Mouse (Mus musculus) hindbrain, embryonic 10.5 days (tissue): ENCODE measurements around the gene Snrk. TPM values are rescaled to one million over a fixed set of nuclear protein-coding genes. Genes with fewer than 3 reads are reported as not detected.

Source experiments
- DNase-seq: peaks from one replicate; pipeline ENCODE4 v3.0.0-alpha.2; 2017; ENCODE audit warnings: low spot score
- H3K27ac ChIP-seq: fragments of 300-500 bp; sonication (generic); 2 replicates; pipeline ENCODE4 v1.5.1; 2016; ENCODE audit warnings: mild to moderate bottlenecking, moderate library complexity
- H3K27me3 ChIP-seq: fragments of 300-500 bp; sonication (generic); 2 replicates; pipeline ENCODE4 v1.6.1; 2016; ENCODE audit warnings: mild to moderate bottlenecking; ENCODE audit not compliant: poor library complexity, insufficient read depth, severe bottlenecking
- H3K36me3 ChIP-seq: fragments of 300-500 bp; sonication (generic); 2 replicates; pipeline ENCODE4 v1.6.1; 2016; ENCODE audit warnings: mild to moderate bottlenecking, moderate library complexity
- H3K4me1 ChIP-seq: fragments of 300-500 bp; sonication (generic); replicated peaks from 2 replicates; pipeline ENCODE4 v1.6.1; 2016; ENCODE audit warnings: mild to moderate bottlenecking
- H3K4me3 ChIP-seq: fragments of 300-500 bp; sonication (generic); 2 replicates; pipeline ENCODE4 v1.5.1; 2016; ENCODE audit warnings: mild to moderate bottlenecking, moderate library complexity
- H3K9me3 ChIP-seq: fragments of 300-500 bp; sonication (generic); 2 replicates; pipeline ENCODE4 v1.6.1; 2016; ENCODE audit warnings: mild to moderate bottlenecking, moderate library complexity
- WGBS: fragments of 180-500 bp; shearing (Covaris S2); methylation state at CpG from one replicate; pipeline ENCODE4 v1.1.7; 2016; 5-methylcytosine and 5-hydroxymethylcytosine counted together
- polyA plus RNA-seq: library from polyadenylated mRNA; unstranded; fragments of >200 nt; fragmentation: Nextera tagmentation; extraction: Ambion mirVana; gene quantifications from 2 replicates; pipeline ENCODE4 v1.2.1, GENCODE M21; 2016

The Snrk gene
- polyA plus RNA-seq, 1 experiment from 2014 or later = 32.3 TPM

- Histone ChIP-seq H3K9me3 (no peaks in the 10 kb centered on the region), H3K27ac (no peak overlapping the region), H3K27me3 (no peaks in the 10 kb centered on the region), H3K4me1 (peaks cover 6% of the 10 kb centered on the region), H3K36me3 (no peaks in the 10 kb centered on the region), H3K4me3 (no peak overlapping the region)
- DNase-seq = no peak
- WGBS = 67% methylated on average over 5 of the region's 5 CpGs
These were observed 25.3 kb upstream of the Snrk start for GRCm38 (mm10) chr9:122091782-122092228.

- 81% methylated on average over 1 of the region's 1 CpGs for WGBS
- Histone ChIP-seq H3K36me3 (no peaks in the 10 kb centered on the region), H3K9me3 (no peaks in the 10 kb centered on the region), H3K27me3 (no peaks in the 10 kb centered on the region), H3K4me1 (no peaks in the 10 kb centered on the region), H3K27ac (no peak overlapping the region), H3K4me3 (no peak overlapping the region)
- no peak for DNase-seq
These were observed 22.9 kb upstream of the Snrk start for GRCm38 (mm10) chr9:122094171-122094570.

GRCm38 (mm10) chr9:122096822-122097511, 20.1 kb upstream of the Snrk start:
- Histone ChIP-seq H3K9me3 (no peaks in the 10 kb centered on the region), H3K27me3 (no peaks in the 10 kb centered on the region), H3K36me3 (no peaks in the 10 kb centered on the region), H3K27ac (no peak overlapping the region), H3K4me1 (no peaks in the 10 kb centered on the region), H3K4me3 (no peak overlapping the region)
- WGBS = 93% methylated on average over 5 of the region's 5 CpGs
- no peak for DNase-seq

GRCm38 (mm10) chr9:122097535-122097934, 19.5 kb upstream of the Snrk start:
- WGBS = 75% methylated on average over 6 of the region's 6 CpGs
- H3K4me1 ChIP-seq = no peaks in the 10 kb centered on the region
- no peaks in the 10 kb centered on the region for H3K9me3 ChIP-seq
- no peaks in the 10 kb centered on the region for H3K36me3 ChIP-seq
- H3K27ac ChIP-seq = no peak overlapping the region
- no peaks in the 10 kb centered on the region for H3K27me3 ChIP-seq
- H3K4me3 ChIP-seq = no peak overlapping the region
- DNase-seq = no peak

- no peaks in the 10 kb centered on the region for H3K36me3 ChIP-seq
- no peaks in the 10 kb centered on the region for H3K9me3 ChIP-seq
These were observed 16.4 kb upstream of the Snrk start for GRCm38 (mm10) chr9:122100584-122101127.

GRCm38 (mm10) chr9:122101196-122101595, 15.9 kb upstream of the Snrk start:
- WGBS = 84% methylated on average over 4 of the region's 4 CpGs
- peaks cover 6% of the 10 kb centered on the region; the same call in 1 of the 2 replicates for H3K27me3 ChIP-seq
- DNase-seq = no peak

More at GRCm38 (mm10) chr9:122100584-122101127, 16.4 kb upstream of the Snrk start:
- Histone ChIP-seq H3K4me1 (no peaks in the 10 kb centered on the region), H3K4me3 (no peak overlapping the region), H3K27ac (no peak overlapping the region), H3K27me3 (peaks cover 5% of the 10 kb centered on the region; the same call in 1 of the 2 replicates)
- DNase-seq = no peak

GRCm38 (mm10) chr9:122103550-122104284, 13.3 kb upstream of the Snrk start:
- no peaks in the 10 kb centered on the region for H3K4me1 ChIP-seq
- no peak for DNase-seq
- no peak overlapping the region for H3K27ac ChIP-seq
- no peak overlapping the region for H3K4me3 ChIP-seq
- peaks cover 6% of the 10 kb centered on the region; the same call in 1 of the 2 replicates for H3K27me3 ChIP-seq
- H3K9me3 ChIP-seq = no peaks in the 10 kb centered on the region
- 75% methylated on average over 9 of the region's 9 CpGs for WGBS
- no peaks in the 10 kb centered on the region for H3K36me3 ChIP-seq

More at GRCm38 (mm10) chr9:122101196-122101595, 15.9 kb upstream of the Snrk start:
- Histone ChIP-seq H3K9me3 (no peaks in the 10 kb centered on the region), H3K27ac (no peak overlapping the region), H3K4me3 (no peak overlapping the region), H3K36me3 (no peaks in the 10 kb centered on the region), H3K4me1 (no peaks in the 10 kb centered on the region)

- WGBS = 58% methylated on average over 7 of the region's 7 CpGs
- Histone ChIP-seq H3K27me3 (peaks cover 6% of the 10 kb centered on the region; the same call in 1 of the 2 replicates), H3K9me3 (no peaks in the 10 kb centered on the region), H3K4me3 (no peak overlapping the region), H3K36me3 (no peaks in the 10 kb centered on the region), H3K27ac (no peak overlapping the region), H3K4me1 (no peaks in the 10 kb centered on the region)
- DNase-seq = no peak
These were observed 12.7 kb upstream of the Snrk start for GRCm38 (mm10) chr9:122104285-122104829.

GRCm38 (mm10) chr9:122107701-122108375, 9.2 kb upstream of the Snrk start:
- Histone ChIP-seq H3K9me3 (no peaks in the 10 kb centered on the region), H3K27me3 (peaks cover 6% of the 10 kb centered on the region; the same call in 1 of the 2 replicates), H3K36me3 (no peaks in the 10 kb centered on the region), H3K4me3 (no peak overlapping the region), H3K4me1 (peaks cover 11% of the 10 kb centered on the region; the same call in 1 of the 2 replicates), H3K27ac (no peak overlapping the region)
- DNase-seq = no peak
- 75% methylated on average over 7 of the region's 7 CpGs for WGBS

- no peaks in the 10 kb centered on the region for H3K9me3 ChIP-seq
- DNase-seq = no peak
- no peak overlapping the region for H3K4me3 ChIP-seq
- H3K27ac ChIP-seq = peak overlapping the region; percentile 59
- WGBS = 59% methylated on average over 8 of the region's 8 CpGs
- H3K4me1 ChIP-seq = peaks cover 11% of the 10 kb centered on the region; the same call in 1 of the 2 replicates
- peaks cover 6% of the 10 kb centered on the region; the same call in 1 of the 2 replicates for H3K27me3 ChIP-seq
- H3K36me3 ChIP-seq = no peaks in the 10 kb centered on the region
These were observed 7.4 kb upstream of the Snrk start for GRCm38 (mm10) chr9:122109553-122110225.

- Histone ChIP-seq H3K27ac (no peak overlapping the region), H3K27me3 (0 out of 2 replicates have a peak, but pooled peaks cover 2% of the 10 kb centered on the region), H3K4me3 (no peak overlapping the region), H3K36me3 (no peaks in the 10 kb centered on the region), H3K9me3 (no peaks in the 10 kb centered on the region), H3K4me1 (peaks cover 11% of the 10 kb centered on the region; the same call in 1 of the 2 replicates)
- no peak for DNase-seq
- WGBS = 81% methylated on average over 6 of the region's 6 CpGs
These were observed 6.6 kb upstream of the Snrk start for GRCm38 (mm10) chr9:122110508-122110907.

- Histone ChIP-seq H3K9me3 (no peaks in the 10 kb centered on the region), H3K4me1 (peaks cover 11% of the 10 kb centered on the region; the same call in 1 of the 2 replicates), H3K27me3 (no peaks in the 10 kb centered on the region), H3K36me3 (no peaks in the 10 kb centered on the region), H3K4me3 (no peak overlapping the region), H3K27ac (no peak overlapping the region)
- DNase-seq = no peak
- 89% methylated on average over 5 of the region's 5 CpGs for WGBS
These were observed 6.1 kb upstream of the Snrk start for GRCm38 (mm10) chr9:122110921-122111320.
